Mouse (Mus musculus): ENCODE data around the gene Tsc22d3. TPM values are rescaled to one million over a fixed set of nuclear protein-coding genes. Genes with fewer than 3 reads are reported as not detected.

Gene Tsc22d3
- 77.8 and 90.2 TPM in 2 replicates for polyA plus RNA-seq (2014; fragmentation: Nextera tagmentation; extraction: Ambion mirVana)

DNA sequence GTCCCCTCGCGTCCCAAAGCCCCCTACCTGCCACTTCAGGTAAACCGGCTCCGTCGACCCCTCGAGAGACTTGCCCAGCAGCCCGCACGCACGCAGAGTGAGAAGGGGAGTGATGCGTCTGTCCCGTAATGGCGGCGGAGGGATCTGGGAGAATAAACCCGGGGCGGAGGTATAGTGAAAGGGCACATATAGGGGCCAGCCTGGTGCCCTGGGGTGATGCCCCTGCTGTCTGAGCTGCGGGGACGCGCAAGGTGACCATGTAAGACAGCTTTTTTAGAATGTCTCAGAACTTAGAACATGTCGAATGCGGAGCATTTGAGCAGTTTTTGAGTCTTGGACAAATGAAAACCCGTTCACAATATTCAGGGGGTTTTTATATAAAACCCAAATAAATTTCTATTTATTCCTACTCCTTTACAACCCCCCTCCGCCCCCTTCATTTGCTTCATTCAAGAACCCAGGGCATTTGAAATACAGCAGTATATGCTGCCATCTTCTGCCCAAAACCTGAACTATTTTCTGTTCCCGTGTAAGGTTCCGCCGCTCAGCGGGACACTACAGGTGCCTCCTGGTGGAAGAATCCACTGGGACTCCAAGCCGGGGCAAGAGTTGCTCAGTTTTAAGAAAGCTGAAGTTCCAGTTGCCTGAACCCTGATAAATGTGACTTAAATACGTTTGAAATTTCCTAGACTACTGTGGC lies at the start of gene Tsc22d3:
TSS of gene Tsc22d3 (minus strand) at position 250 of the 700 bp plus-strand sequence.
- H3K4me2 ChIP-seq (replicated peaks; ENCODE audit: low read depth, low read length): peak within 1 kb of the TSS; percentile 58
- peak; percentile 44; the same call in 1 of the 2 replicates for ATAC-seq (ENCODE audit: low FRiP score, low TSS enrichment)
- WGBS: 30% methylated on average over 28 of the region's 28 CpGs
- peaks cover 27% of the 10 kb centered on the region for H3K27me3 ChIP-seq (ENCODE audit: control insufficient read depth, insufficient read depth, low read length)
- peak within 1 kb of the TSS; percentile 42; the same call in 1 of the 2 replicates for H3K9ac ChIP-seq (ENCODE audit: low read depth, low read length)
- no peak within 1 kb of the TSS for H3K27ac ChIP-seq (ENCODE audit: low read depth, low read length)
- H3K4me3 ChIP-seq (ENCODE audit: low read length): peak within 1 kb of the TSS; percentile 45
- H3K9me3 ChIP-seq (ENCODE audit: control insufficient read depth, low read length): no peaks in the 10 kb centered on the region
- no peaks in the 10 kb centered on the region for H3K36me3 ChIP-seq (ENCODE audit: control insufficient read depth, insufficient read depth, low read length)
- H3K4me1 ChIP-seq (ENCODE audit: control insufficient read depth, insufficient read depth, low read length): no peaks in the 10 kb centered on the region

DNA sequence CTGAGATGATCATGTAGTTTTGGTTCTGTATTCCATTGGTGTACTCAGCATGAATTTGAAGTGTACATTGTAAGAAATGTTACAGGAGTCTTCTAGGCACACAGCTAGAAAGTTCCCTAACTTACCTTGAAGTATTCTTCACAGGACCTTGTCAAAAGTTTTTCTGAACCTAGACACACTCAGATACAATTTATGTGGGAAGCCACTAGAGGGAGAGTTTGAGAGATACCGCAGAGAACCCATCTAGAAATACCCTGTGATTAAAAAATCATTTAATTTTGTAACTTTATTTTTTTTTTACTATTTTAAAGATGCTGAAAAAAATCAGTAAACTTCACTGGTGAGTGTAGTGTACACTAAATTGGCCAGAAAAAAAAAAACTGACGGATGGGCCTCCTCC lies 39.1 kb upstream of the Tsc22d3 start:
- ATAC-seq (ENCODE audit: low FRiP score, low TSS enrichment): no peak
- no peaks in the 10 kb centered on the region for H3K27me3 ChIP-seq (ENCODE audit: control insufficient read depth, insufficient read depth, low read length)
- WGBS: 73% methylated on average over 2 of the region's 2 CpGs
- H3K4me3 ChIP-seq (ENCODE audit: low read length): no peak overlapping the region
- H3K4me1 ChIP-seq (ENCODE audit: control insufficient read depth, insufficient read depth, low read length): no peaks in the 10 kb centered on the region
- no peak overlapping the region for H3K9ac ChIP-seq (ENCODE audit: low read depth, low read length)
- H3K36me3 ChIP-seq (ENCODE audit: control insufficient read depth, insufficient read depth, low read length): no peaks in the 10 kb centered on the region
- no peak overlapping the region for H3K27ac ChIP-seq (ENCODE audit: low read depth, low read length)
- H3K4me2 ChIP-seq (replicated peaks; ENCODE audit: low read depth, low read length): no peak overlapping the region
- no peaks in the 10 kb centered on the region for H3K9me3 ChIP-seq (ENCODE audit: control insufficient read depth, low read length)

- Histone ChIP-seq H3K4me2 (replicated peaks; ENCODE audit: low read depth, low read length) (no peak overlapping the region), H3K9me3 (ENCODE audit: control insufficient read depth, low read length) (no peaks in the 10 kb centered on the region), H3K9ac (ENCODE audit: low read depth, low read length) (no peak overlapping the region), H3K4me3 (ENCODE audit: low read length) (no peak overlapping the region), H3K4me1 (ENCODE audit: control insufficient read depth, insufficient read depth, low read length) (no peaks in the 10 kb centered on the region), H3K27me3 (ENCODE audit: control insufficient read depth, insufficient read depth, low read length) (no peaks in the 10 kb centered on the region), H3K36me3 (ENCODE audit: control insufficient read depth, insufficient read depth, low read length) (no peaks in the 10 kb centered on the region), H3K27ac (ENCODE audit: low read depth, low read length) (no peak overlapping the region)
- WGBS: 77% methylated on average over 5 of the region's 5 CpGs
- ATAC-seq (ENCODE audit: low FRiP score, low TSS enrichment): no peak
Observed at GRCm38 (mm10) chrX:140638028-140638427, 37.6 kb upstream of the Tsc22d3 start.

GRCm38 (mm10) chrX:140624875-140625594 lies 24.6 kb upstream of the Tsc22d3 start:
- no peaks in the 10 kb centered on the region for H3K27me3 ChIP-seq (ENCODE audit: control insufficient read depth, insufficient read depth, low read length)
- H3K36me3 ChIP-seq (ENCODE audit: control insufficient read depth, insufficient read depth, low read length): no peaks in the 10 kb centered on the region
- H3K27ac ChIP-seq (ENCODE audit: low read depth, low read length): no peak overlapping the region
- no peak overlapping the region for H3K4me3 ChIP-seq (ENCODE audit: low read length)
- H3K9ac ChIP-seq (ENCODE audit: low read depth, low read length): no peak overlapping the region
- no peak for ATAC-seq (ENCODE audit: low FRiP score, low TSS enrichment)
- no peaks in the 10 kb centered on the region for H3K9me3 ChIP-seq (ENCODE audit: control insufficient read depth, low read length)
- H3K4me1 ChIP-seq (ENCODE audit: control insufficient read depth, insufficient read depth, low read length): no peaks in the 10 kb centered on the region
- no peak overlapping the region for H3K4me2 ChIP-seq (replicated peaks; ENCODE audit: low read depth, low read length)
- WGBS: 61% methylated on average over 12 of the region's 12 CpGs

GRCm38 (mm10) chrX:140609938-140610337 lies 9.5 kb upstream of the Tsc22d3 start:
- H3K4me2 ChIP-seq (replicated peaks; ENCODE audit: low read depth, low read length): no peak overlapping the region
- ATAC-seq (ENCODE audit: low FRiP score, low TSS enrichment): no peak

DNA sequence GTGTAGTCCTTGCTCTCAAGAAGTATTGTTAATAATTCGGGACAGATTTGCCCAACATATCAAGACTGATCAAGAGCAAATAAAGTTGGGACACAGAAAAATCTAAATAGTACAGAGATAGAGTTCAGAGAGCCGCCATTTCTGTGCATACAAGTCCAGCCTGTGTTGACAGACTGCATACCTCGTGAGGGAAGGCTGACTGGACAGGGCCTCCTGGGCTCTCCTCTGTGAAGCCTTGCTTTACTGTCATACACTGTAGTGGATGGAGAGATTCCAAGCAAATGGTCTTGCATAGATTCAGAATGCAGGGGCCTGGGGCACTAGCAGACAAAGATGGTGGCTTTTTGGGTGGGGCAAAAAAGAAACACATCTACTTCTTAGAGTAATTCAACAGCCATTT lies 1.4 kb upstream of the Tsc22d3 start:
- no peaks in the 10 kb centered on the region for H3K4me1 ChIP-seq (ENCODE audit: control insufficient read depth, insufficient read depth, low read length)
- peaks cover 23% of the 10 kb centered on the region for H3K27me3 ChIP-seq (ENCODE audit: control insufficient read depth, insufficient read depth, low read length)
- H3K4me2 ChIP-seq (replicated peaks; ENCODE audit: low read depth, low read length): no peak overlapping the region
- H3K4me3 ChIP-seq (ENCODE audit: low read length): no peak overlapping the region
- no peaks in the 10 kb centered on the region for H3K9me3 ChIP-seq (ENCODE audit: control insufficient read depth, low read length)
- 66% methylated on average over 3 of the region's 3 CpGs for WGBS
- ATAC-seq (ENCODE audit: low FRiP score, low TSS enrichment): no peak
- H3K9ac ChIP-seq (ENCODE audit: low read depth, low read length): no peak overlapping the region
- H3K36me3 ChIP-seq (ENCODE audit: control insufficient read depth, insufficient read depth, low read length): no peaks in the 10 kb centered on the region
- no peak overlapping the region for H3K27ac ChIP-seq (ENCODE audit: low read depth, low read length)

More at GRCm38 (mm10) chrX:140609938-140610337, 9.5 kb upstream of the Tsc22d3 start:
- Histone ChIP-seq H3K9ac (ENCODE audit: low read depth, low read length) (no peak overlapping the region), H3K4me1 (ENCODE audit: control insufficient read depth, insufficient read depth, low read length) (no peaks in the 10 kb centered on the region), H3K4me3 (ENCODE audit: low read length) (no peak overlapping the region), H3K36me3 (ENCODE audit: control insufficient read depth, insufficient read depth, low read length) (no peaks in the 10 kb centered on the region), H3K27ac (ENCODE audit: low read depth, low read length) (no peak overlapping the region), H3K9me3 (ENCODE audit: control insufficient read depth, low read length) (no peaks in the 10 kb centered on the region), H3K27me3 (ENCODE audit: control insufficient read depth, insufficient read depth, low read length) (no peaks in the 10 kb centered on the region; the same call in 1 of the 2 replicates)
- WGBS: 80% methylated on average over 4 of the region's 4 CpGs

GRCm38 (mm10) chrX:140601311-140601710 lies 852 bp upstream of the Tsc22d3 start:
- ATAC-seq (ENCODE audit: low FRiP score, low TSS enrichment): no peak
- Histone ChIP-seq H3K27ac (ENCODE audit: low read depth, low read length) (no peak overlapping the region), H3K27me3 (ENCODE audit: control insufficient read depth, insufficient read depth, low read length) (peaks cover 27% of the 10 kb centered on the region), H3K9me3 (ENCODE audit: control insufficient read depth, low read length) (no peaks in the 10 kb centered on the region), H3K4me3 (ENCODE audit: low read length) (no peak overlapping the region), H3K36me3 (ENCODE audit: control insufficient read depth, insufficient read depth, low read length) (no peaks in the 10 kb centered on the region), H3K4me1 (ENCODE audit: control insufficient read depth, insufficient read depth, low read length) (no peaks in the 10 kb centered on the region), H3K9ac (ENCODE audit: low read depth, low read length) (no peak overlapping the region), H3K4me2 (replicated peaks; ENCODE audit: low read depth, low read length) (no peak overlapping the region)
- WGBS: 66% methylated on average over 4 of the region's 4 CpGs

DNA sequence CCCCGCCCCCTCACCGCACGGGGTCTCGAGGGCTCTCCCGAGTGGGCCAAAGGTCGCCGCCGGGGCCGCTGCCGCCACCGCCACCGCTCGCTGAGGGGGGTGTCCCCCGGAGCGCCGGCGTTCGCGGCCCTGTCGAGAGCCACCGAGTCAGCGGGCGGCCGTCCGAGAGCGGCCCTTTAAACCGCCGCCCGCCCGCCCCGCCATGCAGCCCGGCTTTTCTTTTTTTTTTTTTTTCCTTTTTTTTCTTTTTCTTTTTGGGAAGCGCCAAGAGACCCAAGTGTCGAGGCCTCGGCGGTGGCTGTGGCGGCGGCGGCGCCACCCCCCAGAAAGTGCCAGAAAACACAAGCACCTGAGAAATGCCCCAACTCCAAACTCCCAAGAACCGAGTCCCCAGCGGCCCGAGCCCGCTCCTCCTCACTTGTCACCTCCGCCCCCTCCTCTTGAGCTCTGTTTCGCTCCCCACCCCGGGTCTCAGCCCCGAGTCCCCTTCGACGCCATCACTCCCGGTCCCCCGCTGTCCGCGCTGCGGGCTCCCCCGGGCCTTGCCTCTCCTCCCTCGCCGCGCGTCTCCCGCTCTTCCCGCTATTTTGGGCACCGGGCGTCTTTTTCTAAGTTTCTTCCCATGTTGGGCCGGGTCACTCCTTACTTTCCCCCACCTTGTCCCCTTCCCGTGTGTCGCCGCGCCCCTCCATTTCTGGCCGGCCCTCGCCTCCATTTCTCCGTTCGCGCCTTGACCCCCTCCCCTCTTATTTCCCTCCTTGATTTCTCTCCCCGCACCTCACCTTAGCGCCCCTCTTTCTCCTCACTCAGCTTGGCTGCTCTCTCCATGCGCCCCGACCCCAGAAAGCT lies 674 bp downstream of the Tsc22d3 start:
- Histone ChIP-seq H3K27me3 (ENCODE audit: control insufficient read depth, insufficient read depth, low read length) (peaks cover 27% of the 10 kb centered on the region), H3K4me3 (ENCODE audit: low read length) (peak overlapping the region; percentile 45), H3K9ac (ENCODE audit: low read depth, low read length) (peak overlapping the region; percentile 42), H3K4me1 (ENCODE audit: control insufficient read depth, insufficient read depth, low read length) (no peaks in the 10 kb centered on the region), H3K9me3 (ENCODE audit: control insufficient read depth, low read length) (no peaks in the 10 kb centered on the region), H3K4me2 (replicated peaks; ENCODE audit: low read depth, low read length) (peak overlapping the region; percentile 58), H3K36me3 (ENCODE audit: control insufficient read depth, insufficient read depth, low read length) (no peaks in the 10 kb centered on the region), H3K27ac (ENCODE audit: low read depth, low read length) (no peak overlapping the region)
- 27% methylated on average over 48 of the region's 78 CpGs for WGBS
- ATAC-seq (ENCODE audit: low FRiP score, low TSS enrichment): no peak; the same call in 1 of the 2 replicates
